Mouse (Mus musculus) CD4-positive naive resting alpha-beta T cell, adult 57 days (primary cell): Measurements from ENCODE around the gene Agfg2. TPM values are rescaled to one million over a fixed set of nuclear protein-coding genes. Genes with fewer than 3 reads are reported as not detected.

Source experiments
- total RNA-seq: library from RNA; stranded (reverse); gene quantifications from one replicate; pipeline ENCODE4 v1.2.4, GENCODE M21; 2023

The Agfg2 gene
- total RNA-seq: 33.8 TPM

GRCm38 (mm10) chr5:137684294-137685123 lies at the start of gene Agfg2:
TSS of gene Agfg2 (minus strand) at chr5:137684726.

DNA sequence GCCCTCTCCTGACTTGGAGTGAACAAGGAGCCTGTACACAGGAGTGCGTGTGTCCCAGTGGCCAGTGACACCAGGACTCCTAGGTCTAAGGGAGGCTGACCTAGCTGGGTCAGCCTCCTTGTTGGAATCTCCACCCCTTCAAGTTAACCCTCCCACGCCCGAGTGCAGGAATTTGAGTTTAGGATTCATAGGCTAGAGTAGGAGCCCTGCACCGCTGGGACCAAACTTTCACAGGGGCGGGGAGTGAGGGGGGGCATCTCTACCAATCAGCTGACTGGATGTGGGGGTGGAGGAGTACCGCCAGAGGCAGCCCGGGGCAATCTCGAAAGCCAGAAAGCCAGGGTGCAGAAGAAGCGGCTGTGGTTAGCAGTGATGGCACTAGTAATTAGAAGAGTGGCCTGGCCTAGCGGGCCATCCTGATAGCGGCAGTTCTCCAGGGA lies 38.9 kb downstream of the Agfg2 start, which contains the start of gene Irs3:
Gene Irs3 (minus strand): TSS at position 63 of the 440 bp plus-strand sequence.

GRCm38 (mm10) chr5:137641054-137641453 lies 43.5 kb downstream of the Agfg2 start, which contains the start of gene Sap25:
TSS of gene Sap25 (plus strand) at chr5:137641334.

DNA sequence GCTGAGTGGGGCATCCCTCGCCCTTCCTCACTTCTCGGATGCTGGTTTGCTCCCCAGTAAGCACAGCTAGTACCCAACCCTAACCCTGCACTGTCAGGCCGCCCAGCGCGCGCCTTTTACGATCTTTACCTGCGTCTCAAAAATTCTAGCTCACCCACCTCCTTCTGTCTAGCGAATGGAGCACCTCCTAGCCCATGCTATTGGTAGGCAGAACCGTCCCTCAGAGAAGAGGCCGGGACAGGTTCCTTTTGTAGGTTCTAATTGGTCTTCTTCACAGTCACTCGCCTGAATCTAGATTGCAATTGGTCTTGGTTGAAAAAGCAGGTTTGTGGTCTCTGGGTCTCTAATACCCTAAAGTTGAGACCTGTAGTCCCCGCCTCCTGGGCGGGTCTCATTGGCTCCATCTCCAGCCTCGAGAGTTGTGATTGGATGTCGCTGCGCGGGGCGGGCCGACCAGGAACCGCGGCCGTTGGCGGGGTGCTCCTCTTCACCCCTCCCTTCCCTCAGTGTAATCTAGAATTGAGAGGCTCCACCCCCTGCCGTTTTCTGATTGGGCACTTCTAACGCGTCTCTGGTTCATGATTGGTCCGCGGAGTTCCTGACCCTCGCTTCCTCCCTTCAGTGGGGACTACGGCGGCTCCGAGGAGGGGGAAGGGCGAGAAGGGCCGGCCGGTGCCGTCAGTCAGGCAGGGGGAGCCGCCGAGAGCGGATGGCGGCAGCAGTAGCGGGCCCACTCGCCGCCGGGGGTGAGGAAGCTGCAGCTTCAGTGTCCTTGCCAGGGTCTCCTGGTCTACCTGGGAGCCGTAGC lies 55.8 kb downstream of the Agfg2 start, which contains the start of the genes Fbxo24, Lrch4 and Gm20605:
Gene Fbxo24 (minus strand): TSS at position 505 of the 808 bp plus-strand sequence.
Gene Lrch4 (plus strand): TSS at position 624 of the 808 bp plus-strand sequence.
Gene Gm20605 (plus strand): TSS at position 678 of the 808 bp plus-strand sequence.

DNA sequence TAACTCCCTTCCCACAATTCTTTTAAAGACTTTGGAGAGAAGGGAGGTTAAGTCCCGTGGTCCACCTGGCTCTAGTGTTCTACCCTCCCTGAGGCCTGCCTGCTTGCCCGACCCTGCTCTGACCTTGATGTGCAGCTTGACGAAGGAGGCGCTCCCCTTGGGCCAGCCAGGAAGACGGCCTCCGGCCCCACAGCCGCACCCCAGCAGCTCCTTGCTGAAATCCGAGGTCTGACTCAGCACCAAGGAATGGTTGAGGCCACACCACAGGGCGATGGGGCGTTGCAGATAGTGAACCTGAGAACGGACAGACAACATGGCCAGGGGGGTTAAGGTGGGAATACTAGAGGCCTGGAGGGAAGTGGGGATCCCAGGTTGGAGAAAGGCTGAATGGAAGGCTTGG lies 71.0 kb downstream of the Agfg2 start, which contains the start of gene Pcolce:
Gene Pcolce (minus strand): TSS at position 235 of the 400 bp plus-strand sequence.

GRCm38 (mm10) chr5:137600619-137601364 lies 83.7 kb downstream of the Agfg2 start, which contains the start of gene Mospd3:
TSS of gene Mospd3 (minus strand) at chr5:137601058.

Other genes starting within 250 kb of the Agfg2 start
- 0.09 TPM for gene Zan, start 207.7 kb downstream of the Agfg2 start, total RNA-seq
- 28.3 TPM for gene Pop7, start 182.2 kb downstream of the Agfg2 start, total RNA-seq
- 101 TPM for gene Gigyf1, start 166.2 kb downstream of the Agfg2 start, total RNA-seq
- not detected for gene Epo, start 151.5 kb downstream of the Agfg2 start, total RNA-seq
- gene Gnb2, start 151.2 kb downstream of the Agfg2 start, total RNA-seq: 306 TPM
- gene Actl6b, start 131.2 kb downstream of the Agfg2 start, total RNA-seq: not detected
- gene Tfr2, start 114.9 kb downstream of the Agfg2 start, total RNA-seq: not detected
- gene Mospd3, start 83.7 kb downstream of the Agfg2 start, total RNA-seq: 40.9 TPM
- gene Pcolce, start 70.9 kb downstream of the Agfg2 start, total RNA-seq: 1.8 TPM
- gene Fbxo24, start 55.7 kb downstream of the Agfg2 start, total RNA-seq: 0.53 TPM
- gene Lrch4, start 55.6 kb downstream of the Agfg2 start, total RNA-seq: 208 TPM
- 63.8 TPM for gene Gm20605, start 55.6 kb downstream of the Agfg2 start, total RNA-seq
- gene Sap25, start 43.4 kb downstream of the Agfg2 start, total RNA-seq: 111 TPM
- not detected for gene Irs3, start 39.0 kb downstream of the Agfg2 start, total RNA-seq
- 1.7 TPM for gene Nyap1, start 56.9 kb upstream of the Agfg2 start, total RNA-seq
- gene Tsc22d4, start 61.0 kb upstream of the Agfg2 start, total RNA-seq: 231 TPM
- 23.3 TPM for gene Ppp1r35, start 94.1 kb upstream of the Agfg2 start, total RNA-seq
- gene Mepce, start 102.9 kb upstream of the Agfg2 start, total RNA-seq: 168 TPM
- 15.1 TPM for gene Zcwpw1, start 103.1 kb upstream of the Agfg2 start, total RNA-seq
- 5.1 TPM for gene Pilra, start 151.6 kb upstream of the Agfg2 start, total RNA-seq
- 2.1 TPM for gene Pilrb1, start 173.4 kb upstream of the Agfg2 start, total RNA-seq
- 1.7 TPM for gene Pilrb2, start 187.1 kb upstream of the Agfg2 start, total RNA-seq
- not detected for gene Cyp3a13, start 236.9 kb upstream of the Agfg2 start, total RNA-seq